Mouse (Mus musculus) hindbrain, embryonic 11.5 days (tissue): Measurements from ENCODE around the gene Kcnma1. TPM values are rescaled to one million over a fixed set of nuclear protein-coding genes. Genes with fewer than 3 reads are reported as not detected.

ENCODE experiments used
- ATAC-seq: fragments of 200-750 bp; cut with Nextera tagmentation; 2 replicates; pipeline ENCODE4 v1.8.0; 2017; ENCODE audit warnings: mild to moderate bottlenecking, moderate TSS enrichment, moderate library complexity; ENCODE audit not compliant: low FRiP score
- DNase-seq: peaks from one replicate; pipeline ENCODE4 v3.0.0-alpha.2; 2015; ENCODE audit warnings: low spot score
- H3K27ac ChIP-seq: fragments of 300-500 bp; sonication (generic); 2 replicates; pipeline ENCODE4 v1.5.1; 2014; ENCODE audit warnings: mild to moderate bottlenecking, low read depth, low read length
- H3K27me3 ChIP-seq: fragments of 300-500 bp; sonication (generic); 2 replicates; pipeline ENCODE4 v1.6.1; 2014; ENCODE audit warnings: mild to moderate bottlenecking, low read length, moderate library complexity, mixed read lengths; ENCODE audit not compliant: control insufficient read depth, insufficient read depth
- H3K36me3 ChIP-seq: fragments of 300-500 bp; sonication (generic); 2 replicates; pipeline ENCODE4 v1.6.1; 2014; ENCODE audit warnings: mild to moderate bottlenecking, low read length, moderate library complexity, mixed read lengths; ENCODE audit not compliant: control insufficient read depth, insufficient read depth
- H3K4me1 ChIP-seq: fragments of 300-500 bp; sonication (generic); replicated peaks from 2 replicates; pipeline ENCODE4 v1.6.1; 2014; ENCODE audit warnings: low read length, mixed read lengths; ENCODE audit not compliant: control insufficient read depth, insufficient read depth
- H3K4me2 ChIP-seq: fragments of 300-500 bp; sonication (generic); replicated peaks from 2 replicates; pipeline ENCODE4 v1.6.1; 2014; ENCODE audit warnings: mild to moderate bottlenecking, low read depth, low read length
- H3K4me3 ChIP-seq: fragments of 300-500 bp; sonication (generic); 2 replicates; pipeline ENCODE4 v1.5.1; 2014; ENCODE audit warnings: low read depth, low read length
- H3K9ac ChIP-seq: fragments of 300-500 bp; sonication (generic); 2 replicates; pipeline ENCODE4 v1.6.1; 2014; ENCODE audit warnings: low read depth, low read length
- H3K9me3 ChIP-seq: fragments of 300-500 bp; sonication (generic); 2 replicates; pipeline ENCODE4 v1.6.1; 2016; ENCODE audit warnings: low read length; ENCODE audit not compliant: control insufficient read depth
- WGBS: fragments of 180-500 bp; shearing (Covaris S2); extraction: QIAGEN DNeasy Blood & Tissue Kit; methylation state at CpG from one replicate; pipeline ENCODE4 v1.1.7; 2014; 5-methylcytosine and 5-hydroxymethylcytosine counted together
- polyA plus RNA-seq: library from polyadenylated mRNA; unstranded; fragments of >200 nt; fragmentation: Nextera tagmentation; extraction: Ambion mirVana; gene quantifications from 2 replicates; pipeline ENCODE4 v1.2.1, GENCODE M21; 2014

Kcnma1 gene
- polyA plus RNA-seq, 1 experiment from 2014 or later: 1.8 TPM

DNA sequence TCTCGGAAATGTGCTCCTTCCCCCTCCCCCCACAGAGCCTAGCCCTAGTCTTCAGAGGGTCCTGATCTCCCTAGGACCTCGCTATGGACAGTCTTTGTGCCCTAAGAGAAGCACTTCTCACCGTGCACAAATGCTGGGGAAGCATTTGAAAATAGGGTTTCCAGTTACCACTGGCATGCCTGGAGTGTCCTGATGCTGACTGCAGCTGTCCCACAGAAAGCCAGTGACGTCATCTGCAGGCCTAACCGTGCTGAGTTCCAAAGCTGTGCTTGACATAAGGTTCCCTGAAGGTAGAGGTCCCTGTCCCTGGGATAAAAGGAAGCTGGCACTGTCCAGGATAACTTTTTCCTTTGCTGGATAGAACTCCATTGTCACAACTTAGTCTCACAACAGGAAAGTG, 71.1 kb downstream of the Kcnma1 start:
- no peak overlapping the region for H3K27ac ChIP-seq
- 56% methylated on average over 5 of the region's 5 CpGs for WGBS
- H3K36me3 ChIP-seq: no peaks in the 10 kb centered on the region
- H3K9me3 ChIP-seq: no peaks in the 10 kb centered on the region
- no peak overlapping the region for H3K4me2 ChIP-seq
- no peaks in the 10 kb centered on the region for H3K4me1 ChIP-seq
- ATAC-seq (no peak), DNase-seq (no peak)
- H3K27me3 ChIP-seq: no peaks in the 10 kb centered on the region
- H3K9ac ChIP-seq: no peak overlapping the region
- H3K4me3 ChIP-seq: no peak overlapping the region

DNA sequence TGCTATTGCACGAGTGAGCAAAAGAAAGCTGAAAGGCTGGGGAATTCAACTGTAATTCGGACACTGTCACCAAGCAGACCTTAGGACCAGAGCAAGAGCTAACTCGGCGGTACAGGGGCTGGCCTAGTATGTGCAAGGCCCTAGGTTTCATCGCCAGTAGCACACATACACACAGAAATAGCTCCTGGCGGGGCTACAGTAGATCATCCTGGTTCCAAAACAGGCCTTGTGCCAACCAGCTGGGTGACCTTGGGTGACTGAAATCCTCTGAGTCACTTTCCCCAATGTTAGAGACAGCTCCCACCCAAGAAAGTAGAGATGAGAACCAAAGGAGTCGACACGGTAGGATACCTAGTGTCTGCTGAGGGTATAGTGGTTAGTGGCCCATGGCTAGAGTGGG, 72.2 kb downstream of the Kcnma1 start:
- Histone ChIP-seq H3K27me3 (no peaks in the 10 kb centered on the region), H3K27ac (no peak overlapping the region), H3K4me2 (no peak overlapping the region), H3K9me3 (no peaks in the 10 kb centered on the region), H3K4me1 (no peaks in the 10 kb centered on the region), H3K4me3 (no peak overlapping the region), H3K9ac (no peak overlapping the region), H3K36me3 (no peaks in the 10 kb centered on the region)
- ATAC-seq: no peak
- no peak for DNase-seq
- WGBS: 86% methylated on average over 8 of the region's 8 CpGs

DNA sequence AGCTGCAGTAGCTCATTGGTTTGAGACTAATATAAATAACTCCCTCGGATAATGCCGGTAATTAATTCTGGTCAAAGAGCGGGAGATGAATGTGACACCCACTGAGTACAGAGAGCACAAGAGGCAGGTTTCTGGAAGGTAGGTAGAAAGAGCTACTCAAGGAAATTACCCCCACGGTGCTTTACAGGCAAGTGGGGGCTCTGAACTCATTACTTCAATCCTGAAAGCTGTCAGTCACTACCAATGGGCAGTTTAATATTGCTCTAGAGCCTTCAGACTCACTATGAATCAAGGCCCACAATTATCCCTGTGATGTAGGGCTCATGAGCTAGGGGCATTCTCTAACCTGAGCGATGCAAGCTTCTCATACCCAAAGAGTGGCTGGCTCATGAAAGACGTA, 79.3 kb downstream of the Kcnma1 start:
- no peaks in the 10 kb centered on the region for H3K9me3 ChIP-seq
- no peaks in the 10 kb centered on the region for H3K4me1 ChIP-seq
- H3K36me3 ChIP-seq: no peaks in the 10 kb centered on the region
- H3K9ac ChIP-seq: no peak overlapping the region
- H3K4me3 ChIP-seq: no peak overlapping the region
- no peaks in the 10 kb centered on the region for H3K27me3 ChIP-seq
- H3K4me2 ChIP-seq: no peak overlapping the region
- ATAC-seq (no peak), DNase-seq (no peak)
- 81% methylated on average over 6 of the region's 6 CpGs for WGBS
- H3K27ac ChIP-seq: no peak overlapping the region

DNA sequence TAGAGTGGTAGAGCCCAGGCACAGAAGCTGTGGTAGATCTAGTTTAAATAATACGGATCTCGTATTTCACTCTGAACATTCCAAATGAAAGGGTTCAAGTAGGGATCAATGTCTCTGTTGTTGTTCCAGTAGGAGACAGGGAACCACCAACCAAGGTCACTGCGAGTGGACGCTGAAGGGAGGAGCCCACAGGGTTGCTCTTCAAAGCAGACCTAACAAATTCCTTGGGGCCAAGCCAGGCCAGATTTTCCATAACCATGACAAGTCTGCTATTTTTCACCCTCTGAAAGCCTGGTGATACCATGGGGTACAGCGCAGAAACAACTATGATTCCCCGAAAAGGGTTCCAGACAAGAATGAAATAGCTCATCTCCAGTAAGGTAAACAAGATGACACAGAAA, 82.6 kb downstream of the Kcnma1 start:
- no peak for ATAC-seq
- WGBS: 74% methylated on average over 6 of the region's 6 CpGs

DNA sequence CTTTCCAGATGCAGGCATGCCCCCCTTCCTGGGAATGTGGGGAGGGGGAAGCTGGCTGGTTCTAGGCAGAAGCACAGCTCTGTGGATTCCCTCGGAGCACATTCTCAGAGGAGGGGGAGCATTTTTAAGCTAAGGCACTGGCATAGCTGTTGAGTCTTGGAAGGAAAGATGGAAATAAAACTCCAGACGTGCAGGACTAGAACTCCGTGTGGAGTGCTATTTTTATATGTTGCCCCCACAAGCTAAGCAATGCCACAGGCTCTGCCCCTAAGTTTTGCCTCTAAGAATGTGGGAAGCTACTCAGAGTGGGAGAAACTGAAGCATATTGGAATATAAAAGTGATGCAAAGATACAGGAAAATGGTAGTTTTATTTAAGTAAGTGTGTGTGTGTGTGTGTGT, 85.1 kb downstream of the Kcnma1 start:
- Histone ChIP-seq H3K4me3 (no peak overlapping the region), H3K9me3 (no peaks in the 10 kb centered on the region), H3K9ac (no peak overlapping the region), H3K4me2 (no peak overlapping the region), H3K27ac (no peak overlapping the region), H3K4me1 (no peaks in the 10 kb centered on the region), H3K27me3 (no peaks in the 10 kb centered on the region), H3K36me3 (no peaks in the 10 kb centered on the region)
- WGBS: 81% methylated on average over 3 of the region's 3 CpGs
- no peak for DNase-seq
- no peak for ATAC-seq

More for the DNA sequence above, 82.6 kb downstream of the Kcnma1 start:
- H3K36me3 ChIP-seq: no peaks in the 10 kb centered on the region
- no peak for DNase-seq
- H3K4me1 ChIP-seq: no peaks in the 10 kb centered on the region
- H3K9me3 ChIP-seq: no peaks in the 10 kb centered on the region
- no peak overlapping the region for H3K4me2 ChIP-seq
- no peak overlapping the region for H3K27ac ChIP-seq
- H3K4me3 ChIP-seq: no peak overlapping the region
- no peak overlapping the region for H3K9ac ChIP-seq
- no peaks in the 10 kb centered on the region for H3K27me3 ChIP-seq

DNA sequence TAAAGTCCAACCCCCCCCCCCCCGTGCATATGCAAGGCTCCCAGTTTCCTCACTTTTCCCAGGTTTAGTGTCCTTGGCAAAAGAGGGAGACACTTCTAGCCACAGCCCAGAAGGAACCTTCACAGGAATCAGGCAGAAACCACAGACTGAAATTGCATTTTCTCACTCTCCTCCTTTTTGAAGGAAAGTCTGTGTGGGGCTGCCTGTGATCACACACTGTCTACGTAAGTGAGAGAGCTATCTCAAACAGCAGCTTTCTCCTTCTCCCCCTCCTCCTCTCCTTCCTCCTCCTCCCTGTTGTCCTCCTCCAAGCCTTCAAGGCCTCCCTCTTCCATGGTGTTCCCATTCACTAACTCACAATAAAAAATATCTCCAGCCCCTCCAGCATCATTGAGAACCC, 90.9 kb downstream of the Kcnma1 start:
- H3K4me1 ChIP-seq: no peaks in the 10 kb centered on the region
- no peaks in the 10 kb centered on the region for H3K27me3 ChIP-seq
- no peak overlapping the region for H3K4me2 ChIP-seq
- H3K36me3 ChIP-seq: no peaks in the 10 kb centered on the region
- DNase-seq: no peak
- H3K9me3 ChIP-seq: no peaks in the 10 kb centered on the region
- no peak overlapping the region for H3K27ac ChIP-seq
- no peak for ATAC-seq
- 90% methylated on average over 2 of the region's 2 CpGs for WGBS
- no peak overlapping the region for H3K9ac ChIP-seq
- no peak overlapping the region for H3K4me3 ChIP-seq

DNA sequence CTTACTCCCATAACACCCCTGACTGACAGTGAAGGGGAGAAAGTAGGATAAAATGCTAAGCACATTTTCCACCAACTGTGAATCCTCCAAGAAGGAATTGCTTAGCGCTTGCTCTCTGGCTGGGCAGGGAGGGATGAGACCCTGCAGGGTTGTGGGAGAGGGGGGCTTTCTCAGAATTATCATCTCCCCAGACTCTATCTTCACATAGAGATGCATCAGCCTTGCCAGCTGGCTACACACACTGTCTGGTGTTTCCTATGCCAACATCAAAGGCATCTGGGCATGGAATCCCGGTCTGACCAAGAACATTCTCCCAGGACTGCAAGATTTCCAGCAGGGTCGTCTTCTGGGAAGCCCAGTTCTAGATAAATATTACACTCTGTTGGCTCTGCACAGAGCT, 91.5 kb downstream of the Kcnma1 start:
- no peaks in the 10 kb centered on the region for H3K9me3 ChIP-seq
- H3K27me3 ChIP-seq: no peaks in the 10 kb centered on the region
- no peak for DNase-seq
- H3K27ac ChIP-seq: no peak overlapping the region
- no peaks in the 10 kb centered on the region for H3K36me3 ChIP-seq
- no peaks in the 10 kb centered on the region for H3K4me1 ChIP-seq
- no peak for ATAC-seq
- WGBS: 93% methylated on average over 3 of the region's 3 CpGs
- no peak overlapping the region for H3K4me2 ChIP-seq
- H3K9ac ChIP-seq: no peak overlapping the region
- no peak overlapping the region for H3K4me3 ChIP-seq

DNA sequence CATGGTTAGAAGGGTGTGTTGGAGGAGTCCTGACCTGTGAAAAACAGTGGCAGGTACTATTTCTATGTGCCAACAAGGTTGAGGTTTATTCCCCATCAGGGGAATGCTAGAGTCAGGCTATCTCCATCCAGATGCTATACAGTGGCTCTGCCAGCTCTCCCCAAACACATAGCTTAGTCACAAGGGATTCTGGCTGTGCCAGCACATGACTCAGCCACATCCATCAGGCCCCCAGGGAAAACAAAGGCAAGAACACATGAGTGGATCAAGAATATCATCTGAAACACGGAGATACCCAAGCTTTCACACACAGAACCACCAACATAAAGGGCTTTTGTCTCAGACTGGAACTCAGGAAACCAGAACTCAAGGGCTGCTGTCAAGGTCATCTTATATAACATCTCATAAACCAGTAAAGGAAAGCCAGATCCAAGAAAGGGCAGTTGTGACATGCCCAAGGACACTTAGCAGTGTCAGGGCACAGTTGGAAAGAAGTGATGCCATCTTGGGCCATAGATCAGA, 103.1 kb downstream of the Kcnma1 start:
- H3K9me3 ChIP-seq: no peaks in the 10 kb centered on the region
- DNase-seq (no peak), ATAC-seq (no peak)
- WGBS: 74% methylated on average over 1 of the region's 1 CpGs
- no peaks in the 10 kb centered on the region for H3K27me3 ChIP-seq
- no peak overlapping the region for H3K4me3 ChIP-seq
- H3K27ac ChIP-seq: no peak overlapping the region
- H3K9ac ChIP-seq: no peak overlapping the region
- H3K4me2 ChIP-seq: no peak overlapping the region
- H3K36me3 ChIP-seq: no peaks in the 10 kb centered on the region
- no peaks in the 10 kb centered on the region for H3K4me1 ChIP-seq

DNA sequence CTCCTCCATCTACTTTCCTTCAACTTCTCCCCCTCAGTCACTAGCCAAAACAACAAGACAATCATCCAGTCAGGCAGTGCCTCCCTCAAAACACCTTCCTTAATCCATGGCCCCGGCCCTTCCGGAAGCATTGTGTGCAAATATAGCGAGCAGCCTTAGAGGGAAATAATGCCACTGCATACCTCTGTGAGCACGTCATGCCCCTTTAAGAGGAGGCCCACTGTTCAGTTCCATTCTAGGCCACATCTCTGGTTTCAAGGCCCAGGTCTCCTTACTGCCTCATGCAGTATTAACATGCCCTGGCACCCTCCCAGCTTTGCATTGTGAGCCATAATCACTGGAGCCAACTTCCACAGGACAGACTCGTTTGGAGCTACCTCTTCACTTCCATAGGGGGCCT, 105.7 kb downstream of the Kcnma1 start:
- no peak for ATAC-seq

More for the DNA sequence above, 105.7 kb downstream of the Kcnma1 start:
- Histone ChIP-seq H3K4me2 (no peak overlapping the region), H3K4me1 (no peaks in the 10 kb centered on the region), H3K27me3 (no peaks in the 10 kb centered on the region), H3K4me3 (no peak overlapping the region), H3K36me3 (no peaks in the 10 kb centered on the region), H3K9ac (no peak overlapping the region), H3K9me3 (no peaks in the 10 kb centered on the region), H3K27ac (no peak overlapping the region)
- WGBS: 79% methylated on average over 5 of the region's 5 CpGs
- no peak for DNase-seq
